Mouse (Mus musculus) layer of hippocampus, adult 9-10 months (tissue): ENCODE results near the gene Gm20388.

ENCODE experiments used
- DNase-seq: peaks from one replicate; pipeline ENCODE4 v3.0.0; 2022; ENCODE audit warnings: low spot score

The Gm20388 gene

DNA sequence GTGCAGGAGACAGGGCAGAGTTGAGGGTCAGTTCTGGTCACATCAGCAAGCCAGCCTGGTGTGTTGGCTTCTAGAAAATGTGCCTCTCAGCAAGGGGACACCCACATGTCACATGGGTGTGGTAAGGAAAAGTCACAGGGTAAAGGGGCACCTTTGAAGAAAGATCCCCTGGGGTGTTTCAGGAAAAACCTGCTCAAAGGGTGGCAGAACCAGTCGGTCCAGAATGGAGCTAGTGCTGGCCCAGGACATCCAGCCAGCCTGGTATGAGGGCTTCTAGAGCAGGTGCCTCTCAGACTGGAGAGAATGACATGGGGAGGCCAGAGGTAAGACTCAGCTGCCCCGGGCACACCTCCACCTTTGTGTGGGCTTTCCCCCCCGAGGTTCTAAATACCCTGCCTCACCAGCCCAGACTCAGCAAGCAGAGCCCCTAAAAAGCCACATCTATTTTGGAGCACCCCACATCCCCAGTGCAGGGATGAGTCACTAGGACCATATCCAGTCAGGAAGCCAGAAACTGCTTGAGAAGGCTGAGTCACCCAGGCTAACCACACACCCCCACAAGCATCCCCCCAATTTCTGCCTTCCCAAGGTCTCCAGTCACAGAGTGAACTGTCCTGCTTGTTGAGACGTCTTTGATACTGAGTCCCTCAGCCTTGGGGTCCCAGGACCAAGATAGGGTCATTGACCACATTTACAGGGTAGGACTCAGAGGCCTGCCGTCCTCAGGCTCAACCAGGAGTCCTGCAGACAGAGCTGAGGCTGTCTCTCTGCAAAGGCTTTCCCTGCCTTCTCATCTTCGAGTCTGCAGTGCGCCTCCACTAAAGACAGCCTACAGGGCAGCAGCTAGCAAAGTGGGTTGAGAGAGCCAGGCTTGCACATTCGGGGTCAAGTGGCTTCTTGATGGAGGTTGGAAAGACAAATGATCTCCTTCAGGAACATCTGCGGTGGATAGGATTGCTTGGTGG is 2445.3 kb downstream of the Gm20388 start:
- DNase-seq, result no peak

GRCm38 (mm10) chr8:122357202-122357601 is 2446.6 kb downstream of the Gm20388 start:
- DNase-seq, result no peak

DNA sequence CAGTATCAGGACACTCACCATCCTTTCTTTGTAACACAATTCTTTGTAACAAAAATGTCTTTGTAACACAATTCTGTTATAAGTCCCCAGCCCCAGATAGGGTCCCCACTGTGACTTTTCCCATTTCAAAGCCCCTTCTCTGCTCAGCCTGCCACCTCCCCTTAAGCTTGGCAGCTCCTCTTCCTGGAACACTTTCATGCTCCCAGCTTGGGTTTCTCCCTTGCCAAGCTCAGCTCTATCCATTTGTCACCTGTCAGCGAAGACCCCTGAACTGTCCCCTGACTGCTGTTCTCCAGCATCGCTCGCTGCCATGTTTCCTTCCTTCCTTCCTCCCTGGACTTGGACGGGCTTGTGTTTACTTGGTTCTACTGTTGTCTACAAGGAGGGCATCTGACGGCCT is 2447.0 kb downstream of the Gm20388 start:
- DNase-seq, result no peak

GRCm38 (mm10) chr8:122359111-122359775 is 2448.6 kb downstream of the Gm20388 start:
- no peak for DNase-seq

GRCm38 (mm10) chr8:122360696-122361416 is 2450.2 kb downstream of the Gm20388 start, which contains the start of gene Trhr2:
TSS of gene Trhr2 (minus strand) at chr8:122360746.
- DNase-seq, result no peak

DNA sequence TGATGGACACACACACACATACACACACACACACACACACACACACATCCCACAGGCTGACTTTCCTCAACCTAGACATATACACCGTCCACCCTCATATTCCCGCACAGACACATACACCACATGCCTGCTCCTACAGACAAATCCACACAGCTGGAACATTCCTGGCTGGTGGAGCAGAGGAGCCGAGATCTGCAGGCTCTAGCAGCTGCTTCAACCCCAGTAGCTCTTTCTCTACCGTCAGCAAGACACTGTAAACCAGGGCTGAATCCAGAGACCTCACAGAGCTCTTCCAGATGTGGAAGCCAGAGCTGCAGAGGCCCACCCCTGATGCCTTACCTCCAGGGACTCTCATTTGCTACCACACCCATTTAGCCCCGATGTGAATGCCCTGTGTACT is 2451.6 kb downstream of the Gm20388 start:
- no peak for DNase-seq

DNA sequence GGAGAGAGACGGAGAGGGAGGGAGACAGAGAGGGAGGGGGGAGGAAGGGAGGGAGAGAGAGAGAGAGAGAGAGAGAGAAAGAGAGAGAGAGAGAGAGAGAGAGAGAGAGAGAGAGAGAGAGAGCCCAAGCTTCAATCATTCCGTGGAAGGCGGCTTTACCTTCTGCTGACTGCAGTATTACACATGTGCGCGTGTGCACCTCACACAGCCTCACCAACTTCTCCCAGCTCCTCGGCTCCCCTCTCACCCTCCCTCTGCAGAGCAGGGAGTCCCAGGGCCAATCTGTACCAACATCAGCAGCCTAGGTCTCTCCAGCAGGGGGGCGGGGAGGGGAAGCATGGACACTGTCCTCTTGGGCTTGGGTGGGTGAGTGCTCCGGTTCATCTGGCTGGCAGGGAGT is 2452.3 kb downstream of the Gm20388 start:
- DNase-seq, result no peak

GRCm38 (mm10) chr8:122368494-122368893 is 2457.9 kb downstream of the Gm20388 start:
- DNase-seq, result no peak

- DNase-seq, result no peak
These were observed 2459.0 kb downstream of the Gm20388 start for GRCm38 (mm10) chr8:122369665-122370064.

DNA sequence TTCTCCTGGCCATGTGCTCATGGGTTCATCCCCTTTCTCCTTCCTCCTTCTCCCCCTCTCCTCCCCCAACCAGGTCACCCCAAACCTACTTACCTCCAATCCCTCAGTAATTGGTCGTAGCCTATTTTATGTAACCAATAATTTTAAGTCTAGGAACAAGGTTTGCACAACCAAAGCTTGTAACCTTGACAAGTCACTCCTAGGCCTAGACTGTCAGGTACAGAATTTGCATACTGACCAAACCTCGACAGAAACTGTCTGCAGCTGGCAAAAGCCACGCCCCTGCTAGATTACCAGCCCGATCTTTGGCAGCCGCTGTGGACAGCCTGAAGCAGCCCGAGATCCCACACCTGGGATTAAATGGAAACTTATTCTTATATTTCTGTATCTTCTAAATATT is 2461.1 kb downstream of the Gm20388 start:
- DNase-seq, result no peak

- DNase-seq, result no peak
These were observed 2464.7 kb downstream of the Gm20388 start for GRCm38 (mm10) chr8:122375320-122375719.

DNA sequence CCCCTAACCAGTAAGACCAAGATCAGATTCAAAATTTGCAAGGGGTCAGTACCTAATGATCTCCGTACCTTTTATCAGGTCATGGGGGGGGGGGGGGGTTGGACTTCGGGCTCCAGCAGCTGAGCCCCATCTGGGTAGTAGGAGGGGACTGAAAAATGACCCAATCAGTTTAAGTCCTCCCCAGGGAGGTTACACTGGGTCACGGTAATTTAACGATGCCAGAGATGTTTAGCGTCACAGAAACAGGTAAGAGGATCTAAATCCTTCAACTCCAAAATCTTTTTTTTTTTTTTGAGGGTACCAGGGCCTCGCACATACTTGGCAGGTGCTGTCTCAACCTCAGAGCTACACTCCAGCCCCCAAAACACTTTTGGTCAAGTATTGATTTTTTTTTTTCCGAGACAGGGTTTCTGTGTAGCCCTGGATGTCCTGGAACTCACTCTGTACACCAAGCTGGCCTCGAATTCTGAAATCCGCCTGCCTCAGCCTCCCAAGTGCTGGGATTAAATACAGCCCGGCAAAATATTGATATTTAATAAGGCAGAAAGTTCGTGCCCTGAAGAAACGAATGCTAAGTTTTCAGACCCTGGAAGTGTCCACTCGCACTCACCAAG is 2465.2 kb downstream of the Gm20388 start:
- DNase-seq, result no peak

DNA sequence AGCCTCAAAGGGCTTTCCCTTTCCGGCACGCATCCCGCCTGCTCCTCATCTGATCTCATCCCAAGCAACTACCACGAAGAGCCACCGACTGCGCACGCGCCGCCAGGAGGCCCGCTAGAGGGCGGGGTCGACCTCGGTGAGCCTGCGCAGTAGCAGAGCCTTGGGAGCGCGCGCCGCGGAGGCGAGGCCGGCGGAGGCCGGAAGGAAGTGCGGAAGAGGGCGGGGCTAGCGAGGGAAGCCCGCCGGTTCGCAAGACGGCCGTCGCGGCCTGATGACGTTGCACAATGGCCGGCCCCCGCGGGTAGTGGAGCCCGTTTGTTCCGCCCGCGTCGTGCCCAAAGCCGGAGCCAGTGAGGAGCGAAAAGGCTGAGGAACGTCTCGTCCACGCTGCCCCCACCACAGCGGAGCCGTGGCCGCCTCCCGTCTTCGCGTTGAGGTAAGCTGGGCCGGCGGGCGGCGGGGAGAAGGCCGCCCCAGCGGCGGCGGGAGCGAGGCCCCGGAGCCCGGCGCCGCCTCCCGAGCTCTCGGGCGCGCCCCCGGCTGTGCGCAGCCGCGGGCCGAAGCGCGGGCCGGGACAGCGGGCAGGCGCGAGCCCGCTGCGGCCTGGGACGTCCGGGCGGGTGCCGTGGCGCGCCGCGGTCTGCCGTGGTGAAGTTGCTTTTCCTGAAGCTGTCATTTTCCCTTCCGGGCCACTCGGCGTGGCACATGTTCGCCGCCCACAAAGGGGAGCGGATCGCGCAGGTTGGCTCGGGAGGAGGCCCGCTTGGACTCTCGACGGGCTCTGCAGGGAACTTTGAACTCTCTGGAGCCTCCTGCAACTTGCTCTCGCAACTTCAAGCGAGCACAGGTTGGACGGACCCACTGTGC is 2466.0 kb downstream of the Gm20388 start, which contains the start of gene Zc3h18:
Gene Zc3h18 (plus strand): TSS at position 245 of the 867 bp plus-strand sequence.
- peak; percentile 94 for DNase-seq

GRCm38 (mm10) chr8:122383039-122383438 is 2472.4 kb downstream of the Gm20388 start:
- no peak for DNase-seq

DNA sequence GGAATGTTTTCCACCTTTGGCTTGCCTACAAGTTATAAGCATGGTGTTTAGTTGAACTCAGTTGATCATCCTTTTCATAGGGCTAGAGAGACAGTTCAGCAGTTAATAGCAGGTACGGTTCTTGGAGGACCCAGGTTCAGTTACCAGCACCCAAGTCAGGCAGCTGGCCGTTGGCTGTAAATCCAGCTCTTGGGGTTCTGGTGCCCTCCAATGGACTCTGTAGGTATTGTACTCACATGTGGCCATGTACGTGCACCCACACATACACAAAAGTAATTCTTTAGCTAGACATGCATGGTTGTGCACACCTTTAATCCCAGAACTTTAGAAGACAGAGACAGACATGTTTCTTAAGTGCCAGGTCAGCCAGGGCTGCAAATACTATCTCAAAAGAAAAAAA is 2478.7 kb downstream of the Gm20388 start:
- DNase-seq, result no peak

- DNase-seq, result no peak
These were observed 2480.1 kb downstream of the Gm20388 start for GRCm38 (mm10) chr8:122390758-122391157.

- DNase-seq, result no peak
These were observed 2483.1 kb downstream of the Gm20388 start for GRCm38 (mm10) chr8:122393717-122394116.

GRCm38 (mm10) chr8:122395291-122395690 is 2484.7 kb downstream of the Gm20388 start:
- DNase-seq, result no peak

GRCm38 (mm10) chr8:122398186-122398585 is 2487.5 kb downstream of the Gm20388 start:
- DNase-seq, result no peak

GRCm38 (mm10) chr8:122405146-122405805 is 2494.6 kb downstream of the Gm20388 start:
- no peak for DNase-seq
